Mouse (Mus musculus) E14TG2a.4 (cell line): Measurements from ENCODE around the gene Tulp4.

Experiments used
- H3K27me3 ChIP-seq: 2 replicates; pipeline ENCODE4 v1.6.1; 2014; ENCODE audit warnings: low read length, control low read depth; ENCODE audit not compliant: insufficient read depth
- H3K36me3 ChIP-seq: 2 replicates; pipeline ENCODE4 v1.6.1; 2014; ENCODE audit warnings: low read length, control low read depth; ENCODE audit not compliant: insufficient read depth
- H3K4me1 ChIP-seq: replicated peaks from 2 replicates; pipeline ENCODE4 v1.6.1; 2014; ENCODE audit warnings: low read depth, low read length, control low read depth
- H3K4me3 ChIP-seq: replicated peaks from 2 replicates; pipeline ENCODE4 v1.5.1; 2014; ENCODE audit warnings: mild to moderate bottlenecking, low read length
- H3K9me3 ChIP-seq: 2 replicates; pipeline ENCODE4 v1.6.1; 2014; ENCODE audit warnings: low read length, control low read depth
- CTCF ChIP-seq: conservative IDR thresholded peaks from 2 replicates; pipeline ENCODE4 v1.5.1; 2014; ENCODE audit warnings: low read length
- NANOG ChIP-seq: IDR thresholded peaks from 2 replicates; pipeline ENCODE4 v1.6.1; 2014; ENCODE audit warnings: borderline replicate concordance, low read length, mixed read lengths
- POU5F1 ChIP-seq: IDR thresholded peaks from 2 replicates; pipeline ENCODE4 v1.6.1; 2014; ENCODE audit warnings: low read length, borderline replicate concordance

Gene Tulp4

DNA sequence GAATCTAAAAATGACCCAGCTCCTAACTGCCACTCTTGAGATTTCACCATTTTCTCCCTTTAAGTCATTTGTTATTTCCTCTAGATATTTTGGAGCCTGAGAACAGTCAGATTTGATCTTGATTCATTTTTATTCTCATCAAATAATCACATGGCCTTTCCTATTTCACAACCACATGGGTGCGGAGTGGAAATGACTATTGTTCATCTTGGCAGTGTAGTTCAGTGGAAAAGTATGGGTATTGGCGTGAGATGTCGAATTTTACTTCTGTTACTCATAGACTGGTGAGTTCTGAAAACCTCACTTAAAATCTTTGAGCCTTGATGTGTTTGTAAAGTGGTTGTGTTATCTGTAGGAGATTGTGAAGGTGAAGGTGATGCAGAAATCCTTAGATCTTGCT, 24.8 kb downstream of the Tulp4 start:
- Histone ChIP-seq H3K4me3 (no peak overlapping the region), H3K4me1 (peaks cover 49% of the 10 kb centered on the region), H3K9me3 (no peaks in the 10 kb centered on the region), H3K27me3 (peaks cover 15% of the 10 kb centered on the region), H3K36me3 (no peaks in the 10 kb centered on the region)
- no peak for TF ChIP-seq CTCF
- no peak for TF ChIP-seq NANOG
- TF ChIP-seq POU5F1 = no peak

DNA sequence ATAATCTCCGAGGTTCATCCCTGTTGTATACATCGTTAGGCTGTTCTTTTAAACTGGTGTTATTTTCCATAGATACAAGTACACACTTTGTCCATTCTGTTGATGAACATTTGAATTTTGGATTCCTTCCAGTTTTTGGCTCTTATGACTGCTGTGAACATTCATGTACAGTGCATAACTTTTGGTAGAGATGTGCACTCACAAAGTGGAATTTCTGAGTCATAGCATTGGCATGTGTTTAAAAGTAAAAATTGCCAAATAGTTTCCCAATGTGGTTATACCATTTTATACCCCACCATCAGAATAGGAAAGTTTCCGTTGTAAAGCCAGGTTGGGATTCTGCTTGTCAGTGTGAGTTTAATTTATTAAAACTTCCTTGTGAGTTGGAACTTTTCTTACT, 34.6 kb downstream of the Tulp4 start:
- Histone ChIP-seq H3K4me1 (peaks cover 15% of the 10 kb centered on the region), H3K4me3 (no peak overlapping the region), H3K27me3 (no peaks in the 10 kb centered on the region), H3K9me3 (no peaks in the 10 kb centered on the region), H3K36me3 (no peaks in the 10 kb centered on the region)
- TF ChIP-seq POU5F1 (no peak), NANOG (no peak), CTCF (no peak)

DNA sequence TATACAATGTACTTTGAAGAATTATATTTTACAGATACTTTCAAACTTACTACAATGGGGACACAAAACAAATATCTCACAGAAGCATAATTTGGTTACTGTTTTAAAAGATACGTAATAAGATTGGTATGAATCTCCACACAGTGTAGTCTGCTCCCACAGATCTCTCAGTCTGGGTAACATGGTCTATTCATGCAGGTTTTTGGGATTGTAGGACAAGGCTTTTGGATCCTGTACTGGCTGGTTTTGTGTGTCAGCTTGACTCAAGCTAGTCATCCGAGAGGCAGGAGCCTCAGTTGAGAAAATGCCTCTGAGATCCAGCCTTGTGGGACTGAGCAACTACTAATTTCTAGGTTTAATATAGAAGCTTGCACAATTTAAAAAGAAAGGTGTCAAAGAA, 35.1 kb downstream of the Tulp4 start:
- peaks cover 15% of the 10 kb centered on the region for H3K4me1 ChIP-seq
- H3K27me3 ChIP-seq = no peaks in the 10 kb centered on the region

DNA sequence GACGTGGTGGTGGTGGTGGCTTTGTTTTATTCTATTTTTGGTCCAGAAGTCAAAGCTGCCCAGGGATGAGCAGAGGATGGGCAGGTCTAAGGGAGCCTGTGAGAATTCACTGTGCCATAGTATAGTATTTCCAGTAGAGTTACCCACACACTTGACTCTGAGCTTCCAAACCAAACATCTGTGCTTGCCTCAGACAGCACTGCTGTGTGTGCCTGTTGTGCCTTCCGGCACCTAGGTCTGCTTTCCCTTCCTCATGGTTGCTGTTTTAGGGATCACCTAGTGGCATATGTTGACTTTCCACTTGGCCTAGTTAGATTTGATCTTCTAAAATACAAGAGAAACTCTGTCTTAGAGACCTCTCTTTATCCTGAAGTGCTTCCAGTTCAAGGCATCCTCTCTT, 39.0 kb downstream of the Tulp4 start:
- Histone ChIP-seq H3K4me1 (peaks cover 8% of the 10 kb centered on the region), H3K4me3 (no peak overlapping the region), H3K27me3 (no peaks in the 10 kb centered on the region), H3K9me3 (no peaks in the 10 kb centered on the region), H3K36me3 (no peaks in the 10 kb centered on the region)
- TF ChIP-seq POU5F1 = no peak
- TF ChIP-seq CTCF = no peak
- no peak for TF ChIP-seq NANOG

More for the DNA sequence above, 35.1 kb downstream of the Tulp4 start:
- Histone ChIP-seq H3K4me3 (no peak overlapping the region), H3K9me3 (no peaks in the 10 kb centered on the region), H3K36me3 (no peaks in the 10 kb centered on the region)
- TF ChIP-seq NANOG (no peak), CTCF (no peak), POU5F1 (no peak)

DNA sequence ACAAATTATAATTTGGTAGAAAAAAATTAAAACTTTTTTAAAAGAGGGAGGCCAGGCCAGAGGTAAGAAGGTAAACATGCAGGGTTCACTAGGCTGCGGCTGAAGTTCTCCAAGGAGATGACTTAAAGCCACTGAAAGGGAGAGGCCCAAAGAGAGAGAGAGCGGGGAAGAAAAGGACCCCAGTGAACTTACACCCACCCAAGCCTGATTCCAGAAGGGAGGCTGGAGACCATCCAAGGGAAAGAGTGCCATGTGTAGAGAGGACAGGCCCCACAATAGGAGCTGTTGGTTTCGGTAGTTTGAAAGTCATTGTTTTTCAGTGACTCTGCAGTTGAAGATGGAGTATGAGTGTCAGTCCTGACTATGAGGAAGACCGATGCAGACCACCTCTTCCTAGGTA, 46.7 kb downstream of the Tulp4 start:
- no peaks in the 10 kb centered on the region for H3K27me3 ChIP-seq
- no peaks in the 10 kb centered on the region for H3K36me3 ChIP-seq
- no peaks in the 10 kb centered on the region for H3K9me3 ChIP-seq
- TF ChIP-seq POU5F1 (no peak), NANOG (no peak), CTCF (no peak)
- H3K4me1 ChIP-seq = no peaks in the 10 kb centered on the region
- no peak overlapping the region for H3K4me3 ChIP-seq

DNA sequence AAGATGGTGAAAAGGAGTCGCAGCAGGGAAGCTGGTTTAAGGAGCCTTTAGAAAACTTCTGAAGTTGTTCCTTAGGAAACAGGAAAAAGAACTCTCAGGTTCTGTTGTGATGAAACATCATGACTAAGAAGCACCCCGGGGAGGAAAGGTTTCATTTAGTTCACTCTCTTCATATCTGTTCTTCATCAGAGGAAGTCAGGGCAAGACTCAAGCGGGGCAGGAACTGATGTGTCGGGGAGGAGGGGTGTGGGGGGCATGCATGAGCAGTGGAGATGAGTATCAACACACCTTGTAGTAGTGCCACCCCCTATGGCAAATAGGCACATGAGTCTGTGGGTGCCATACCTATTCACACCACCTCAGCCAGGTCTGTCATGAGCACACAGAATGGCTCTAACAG, 47.3 kb downstream of the Tulp4 start:
- no peaks in the 10 kb centered on the region for H3K36me3 ChIP-seq
- no peak overlapping the region for H3K4me3 ChIP-seq
- H3K4me1 ChIP-seq = no peaks in the 10 kb centered on the region
- no peaks in the 10 kb centered on the region for H3K27me3 ChIP-seq
- TF ChIP-seq NANOG (no peak), CTCF (no peak), POU5F1 (no peak)
- H3K9me3 ChIP-seq = no peaks in the 10 kb centered on the region

DNA sequence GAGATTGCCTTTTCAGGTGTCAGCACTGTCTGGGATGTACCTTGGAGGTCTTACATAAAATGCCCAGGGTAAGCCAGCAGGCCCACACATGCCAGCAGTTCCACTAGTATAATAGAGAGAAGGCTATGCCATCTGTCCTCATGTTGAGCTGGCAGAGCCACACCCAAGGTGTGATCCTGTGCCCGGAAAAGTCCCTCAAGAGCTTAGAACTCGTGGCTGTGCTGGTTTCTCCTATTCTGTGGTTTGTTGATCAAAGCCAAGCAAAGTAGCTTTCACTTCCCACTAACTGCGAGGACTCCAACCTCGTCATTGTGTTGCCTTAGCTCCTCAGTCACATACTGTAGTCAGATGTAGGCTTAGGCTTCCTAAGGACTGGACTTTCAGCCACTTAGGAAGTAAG, 48.1 kb downstream of the Tulp4 start:
- H3K27me3 ChIP-seq = no peaks in the 10 kb centered on the region
- no peak for TF ChIP-seq NANOG
- no peak for TF ChIP-seq POU5F1
- TF ChIP-seq CTCF = no peak
- H3K9me3 ChIP-seq = no peaks in the 10 kb centered on the region
- H3K36me3 ChIP-seq = no peaks in the 10 kb centered on the region
- H3K4me1 ChIP-seq = no peaks in the 10 kb centered on the region
- no peak overlapping the region for H3K4me3 ChIP-seq

DNA sequence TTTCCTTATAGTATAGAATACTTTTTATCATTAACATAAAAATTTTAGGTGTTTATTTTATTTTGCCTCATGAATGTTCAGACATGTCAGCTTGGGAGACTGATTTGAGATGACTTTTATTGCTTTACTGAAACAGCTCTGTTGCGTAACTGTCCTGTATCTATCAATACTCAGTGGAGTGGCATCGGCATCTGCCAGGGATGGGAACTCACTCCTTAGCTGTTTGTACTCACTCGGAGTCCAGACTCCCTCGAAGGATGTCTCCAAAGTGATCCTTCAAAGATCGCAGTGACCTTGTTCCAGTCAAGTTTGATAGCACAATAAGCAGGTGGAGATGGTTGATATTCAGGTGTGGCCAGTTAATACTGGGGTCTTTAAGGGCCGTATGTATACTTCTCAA, 54.3 kb downstream of the Tulp4 start:
- Histone ChIP-seq H3K4me1 (no peaks in the 10 kb centered on the region), H3K27me3 (no peaks in the 10 kb centered on the region), H3K9me3 (no peaks in the 10 kb centered on the region), H3K4me3 (no peak overlapping the region), H3K36me3 (no peaks in the 10 kb centered on the region)
- TF ChIP-seq POU5F1 (no peak), NANOG (no peak), CTCF (no peak)

DNA sequence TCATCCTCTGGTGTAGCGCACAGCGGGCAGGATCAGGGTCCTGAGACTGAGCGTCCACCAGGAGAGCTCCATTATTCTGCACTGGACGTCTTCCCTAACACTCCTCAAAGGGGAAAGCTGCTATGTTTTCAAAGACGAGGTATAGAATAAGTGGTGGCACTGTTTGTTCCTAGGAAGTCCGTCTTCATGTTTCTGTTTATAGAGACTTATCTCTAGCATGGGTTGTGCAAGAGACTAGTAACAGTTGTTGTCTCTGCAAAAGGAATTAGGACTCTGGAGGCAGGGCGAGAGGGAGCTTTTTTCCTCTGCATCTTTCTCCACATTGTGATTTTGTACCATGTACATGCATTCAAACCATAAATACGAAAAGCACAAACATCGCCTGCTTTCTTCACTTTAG, 55.7 kb downstream of the Tulp4 start:
- H3K4me1 ChIP-seq = no peaks in the 10 kb centered on the region
- H3K4me3 ChIP-seq = no peak overlapping the region
- H3K27me3 ChIP-seq = no peaks in the 10 kb centered on the region
- no peaks in the 10 kb centered on the region for H3K36me3 ChIP-seq
- TF ChIP-seq CTCF (no peak), POU5F1 (no peak), NANOG (no peak)
- H3K9me3 ChIP-seq = no peaks in the 10 kb centered on the region

DNA sequence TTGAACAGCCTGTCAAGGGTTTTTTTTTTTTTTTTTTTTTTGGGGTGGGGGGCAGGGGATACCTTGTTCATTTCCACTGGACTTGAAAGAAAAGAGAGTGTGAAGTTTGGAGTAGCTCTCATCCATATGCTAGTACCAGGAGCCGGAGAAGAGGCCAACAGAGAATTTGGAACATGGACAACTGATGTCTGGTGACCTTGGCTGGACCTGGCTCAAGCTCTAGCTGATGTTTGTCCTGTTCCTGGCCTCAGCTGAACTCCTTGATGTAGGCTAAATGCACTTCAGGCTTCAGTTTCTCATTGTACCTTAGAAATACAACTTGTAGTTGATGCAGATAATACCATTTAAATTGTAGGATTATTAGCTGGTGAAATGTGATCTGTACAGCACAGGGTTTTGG, 56.5 kb downstream of the Tulp4 start:
- no peaks in the 10 kb centered on the region for H3K27me3 ChIP-seq
- no peaks in the 10 kb centered on the region for H3K9me3 ChIP-seq
- no peaks in the 10 kb centered on the region for H3K36me3 ChIP-seq
- no peaks in the 10 kb centered on the region for H3K4me1 ChIP-seq
- no peak overlapping the region for H3K4me3 ChIP-seq
- TF ChIP-seq CTCF (no peak), NANOG (no peak), POU5F1 (no peak)
